Mouse (Mus musculus): Measurements from ENCODE around the gene Pgs1. TPM values are rescaled to one million over a fixed set of nuclear protein-coding genes. Genes with fewer than 3 reads are reported as not detected.

The Pgs1 gene
- polyA plus RNA-seq, 1 experiment = 35.6 TPM

GRCm38 (mm10) chr11:117998356-117998755 lies 12.3 kb downstream of the Pgs1 start:
- Histone ChIP-seq H3K36me3 (ENCODE audit: control insufficient read depth, insufficient read depth, low read length) (peaks cover 26% of the 10 kb centered on the region), H3K4me3 (ENCODE audit: extremely low read depth, insufficient read depth, insufficient read length) (no peak overlapping the region), H3K4me1 (ENCODE audit: control insufficient read depth, insufficient read depth, insufficient read length) (peaks cover 7% of the 10 kb centered on the region; the same call in 1 of the 2 replicates), H3K27ac (ENCODE audit: insufficient read depth, low read length) (no peak overlapping the region), H3K27me3 (ENCODE audit: control insufficient read depth, insufficient read depth, low read length) (no peaks in the 10 kb centered on the region)
- 94% methylated on average over 4 of the region's 4 CpGs for WGBS
- no peak for DNase-seq (ENCODE audit: low read depth in 1 of 2, low spot score in 2 of 2)
- no peak for TF ChIP-seq POLR2A (IDR thresholded peaks at IDR 0.05; ENCODE audit: low read depth, low read length)
- TF ChIP-seq CTCF (IDR thresholded peaks at IDR 0.05; ENCODE audit: extremely low read depth, insufficient read depth, insufficient read length, insufficient replicate concordance) = no peak

DNA sequence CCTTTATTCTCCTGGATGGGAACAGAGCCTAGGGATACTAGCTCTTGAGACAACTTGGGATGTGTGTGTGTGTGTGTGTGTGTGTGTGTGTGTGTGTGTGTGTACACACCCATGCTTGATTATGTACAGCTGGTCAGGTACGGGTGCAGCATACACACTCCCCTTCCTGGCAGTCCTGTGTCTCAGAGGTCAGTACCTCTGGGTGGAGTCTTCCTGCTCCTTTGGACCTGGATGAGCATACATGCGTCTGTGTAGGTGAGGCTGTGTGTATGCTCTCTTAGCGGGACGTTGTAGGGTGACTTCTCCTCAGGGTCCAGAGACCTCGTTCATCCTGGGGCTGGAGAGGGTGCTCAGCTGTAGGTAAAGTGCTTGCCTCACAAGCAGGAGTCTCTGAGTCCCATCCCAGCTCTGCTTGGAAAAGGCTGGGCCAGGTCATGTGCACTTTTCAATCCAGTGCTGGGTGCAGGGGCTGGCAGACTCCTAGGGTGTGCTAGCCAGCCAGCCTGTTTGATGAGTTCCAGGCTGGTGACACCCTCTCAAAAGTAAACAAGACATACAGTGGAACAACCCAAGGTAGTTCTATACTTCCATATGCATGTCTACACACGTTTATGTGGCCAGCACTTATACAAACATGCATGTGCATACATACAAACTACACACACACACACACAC lies 13.3 kb downstream of the Pgs1 start:
- H3K4me3 ChIP-seq (ENCODE audit: extremely low read depth, insufficient read depth, insufficient read length) = no peak overlapping the region
- no peak overlapping the region for H3K27ac ChIP-seq (ENCODE audit: insufficient read depth, low read length)
- TF ChIP-seq CTCF (IDR thresholded peaks at IDR 0.05; ENCODE audit: extremely low read depth, insufficient read depth, insufficient read length, insufficient replicate concordance) (no peak), POLR2A (IDR thresholded peaks at IDR 0.05; ENCODE audit: low read depth, low read length) (no peak)
- H3K4me1 ChIP-seq (ENCODE audit: control insufficient read depth, insufficient read depth, insufficient read length) = peaks cover 4% of the 10 kb centered on the region; the same call in 1 of the 2 replicates
- H3K27me3 ChIP-seq (ENCODE audit: control insufficient read depth, insufficient read depth, low read length) = no peaks in the 10 kb centered on the region
- H3K36me3 ChIP-seq (ENCODE audit: control insufficient read depth, insufficient read depth, low read length) = peaks cover 35% of the 10 kb centered on the region
- 95% methylated on average over 6 of the region's 6 CpGs for WGBS
- no peak for DNase-seq (ENCODE audit: low read depth in 1 of 2, low spot score in 2 of 2)

DNA sequence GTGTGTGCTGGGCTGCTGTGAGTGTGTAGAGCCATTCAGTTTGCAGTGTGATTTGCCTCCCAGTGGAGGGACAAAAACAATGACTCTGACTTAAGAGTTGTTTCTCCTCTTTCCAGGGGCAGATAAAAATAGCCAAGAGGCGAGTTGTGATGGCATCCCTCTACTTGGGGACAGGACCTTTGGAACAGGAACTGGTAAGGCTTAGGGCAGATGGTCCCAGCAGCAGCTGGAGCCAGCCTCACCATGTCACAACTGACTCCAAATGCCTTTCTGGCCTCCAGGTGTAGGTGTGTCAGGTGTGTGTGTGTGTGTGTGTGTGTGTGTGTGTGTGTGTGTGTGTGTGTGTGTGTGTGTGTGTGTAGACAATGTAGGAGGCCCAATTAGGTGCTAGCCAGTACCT lies 14.0 kb downstream of the Pgs1 start:
- H3K27ac ChIP-seq (ENCODE audit: insufficient read depth, low read length) = no peak overlapping the region
- peaks cover 4% of the 10 kb centered on the region; the same call in 1 of the 2 replicates for H3K4me1 ChIP-seq (ENCODE audit: control insufficient read depth, insufficient read depth, insufficient read length)
- DNase-seq (ENCODE audit: low read depth in 1 of 2, low spot score in 2 of 2) = no peak
- peaks cover 38% of the 10 kb centered on the region for H3K36me3 ChIP-seq (ENCODE audit: control insufficient read depth, insufficient read depth, low read length)
- WGBS = 71% methylated on average over 1 of the region's 1 CpGs
- no peak overlapping the region for H3K4me3 ChIP-seq (ENCODE audit: extremely low read depth, insufficient read depth, insufficient read length)
- TF ChIP-seq POLR2A (IDR thresholded peaks at IDR 0.05; ENCODE audit: low read depth, low read length) (no peak), CTCF (IDR thresholded peaks at IDR 0.05; ENCODE audit: extremely low read depth, insufficient read depth, insufficient read length, insufficient replicate concordance) (no peak)
- no peaks in the 10 kb centered on the region for H3K27me3 ChIP-seq (ENCODE audit: control insufficient read depth, insufficient read depth, low read length)

- Histone ChIP-seq H3K4me3 (ENCODE audit: extremely low read depth, insufficient read depth, insufficient read length) (no peak overlapping the region), H3K36me3 (ENCODE audit: control insufficient read depth, insufficient read depth, low read length) (peaks cover 45% of the 10 kb centered on the region)
- no peak for DNase-seq (ENCODE audit: low read depth in 1 of 2, low spot score in 2 of 2)
Observed at GRCm38 (mm10) chr11:118000565-118001215, 14.6 kb downstream of the Pgs1 start.

DNA sequence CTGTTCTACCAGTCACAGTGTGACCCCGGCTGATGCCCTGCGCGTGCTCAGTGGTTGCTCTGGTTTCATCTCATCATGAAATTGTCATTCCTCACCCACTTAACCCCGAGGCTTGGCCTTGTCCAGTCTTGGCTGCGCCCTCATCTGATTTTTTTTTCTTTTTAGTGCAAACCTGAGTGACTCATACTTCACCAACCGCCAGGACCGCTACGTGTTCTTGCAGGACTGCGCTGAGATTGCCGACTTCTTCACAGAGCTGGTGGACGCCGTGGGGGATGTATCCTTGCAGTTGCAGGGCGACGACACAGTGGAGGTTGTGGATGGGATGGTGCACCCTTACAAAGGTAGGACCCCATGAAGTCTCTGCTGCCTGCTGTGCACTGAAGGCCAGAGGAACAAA lies 17.1 kb downstream of the Pgs1 start:
- TF ChIP-seq POLR2A (IDR thresholded peaks at IDR 0.05; ENCODE audit: low read depth, low read length) (no peak), CTCF (IDR thresholded peaks at IDR 0.05; ENCODE audit: extremely low read depth, insufficient read depth, insufficient read length, insufficient replicate concordance) (no peak)
- peaks cover 54% of the 10 kb centered on the region for H3K36me3 ChIP-seq (ENCODE audit: control insufficient read depth, insufficient read depth, low read length)
- H3K4me1 ChIP-seq (ENCODE audit: control insufficient read depth, insufficient read depth, insufficient read length) = no peaks in the 10 kb centered on the region
- no peak overlapping the region for H3K4me3 ChIP-seq (ENCODE audit: extremely low read depth, insufficient read depth, insufficient read length)
- WGBS = 95% methylated on average over 14 of the region's 14 CpGs
- no peak for DNase-seq (ENCODE audit: low read depth in 1 of 2, low spot score in 2 of 2)
- no peaks in the 10 kb centered on the region for H3K27me3 ChIP-seq (ENCODE audit: control insufficient read depth, insufficient read depth, low read length)
- H3K27ac ChIP-seq (ENCODE audit: insufficient read depth, low read length) = 0 out of 2 replicates have a peak overlapping the region, but pooled peaks have one; percentile 10

More at GRCm38 (mm10) chr11:118000565-118001215, 14.6 kb downstream of the Pgs1 start:
- no peak for TF ChIP-seq POLR2A (IDR thresholded peaks at IDR 0.05; ENCODE audit: low read depth, low read length)
- TF ChIP-seq CTCF (IDR thresholded peaks at IDR 0.05; ENCODE audit: extremely low read depth, insufficient read depth, insufficient read length, insufficient replicate concordance) = no peak
- peak overlapping the region; percentile 58; the same call in 1 of the 2 replicates for H3K27ac ChIP-seq (ENCODE audit: insufficient read depth, low read length)
- 86% methylated on average over 7 of the region's 7 CpGs for WGBS
- H3K27me3 ChIP-seq (ENCODE audit: control insufficient read depth, insufficient read depth, low read length) = no peaks in the 10 kb centered on the region
- no peaks in the 10 kb centered on the region; the same call in 1 of the 2 replicates for H3K4me1 ChIP-seq (ENCODE audit: control insufficient read depth, insufficient read depth, insufficient read length)

DNA sequence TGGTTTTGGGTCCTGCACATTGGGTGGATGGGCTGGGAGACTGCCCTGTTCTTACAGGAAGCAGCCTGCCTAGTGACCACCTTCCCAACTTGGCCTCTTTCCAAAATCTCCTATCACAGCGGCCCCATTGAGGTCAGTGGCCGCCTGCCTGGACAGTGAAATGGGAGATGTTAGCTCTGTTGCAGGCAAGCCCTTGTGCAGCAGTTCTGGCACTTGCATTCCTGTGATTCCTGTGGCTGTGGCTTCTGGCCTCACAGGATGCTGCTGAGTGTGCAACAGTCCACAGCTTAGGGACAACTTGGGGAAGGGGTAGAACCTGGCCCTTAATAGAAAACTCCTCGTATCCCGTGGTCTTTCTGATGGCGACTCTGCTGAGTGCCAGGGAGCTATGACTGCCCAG lies 17.6 kb downstream of the Pgs1 start:
- no peak for DNase-seq (ENCODE audit: low read depth in 1 of 2, low spot score in 2 of 2)
- Histone ChIP-seq H3K4me3 (ENCODE audit: extremely low read depth, insufficient read depth, insufficient read length) (no peak overlapping the region), H3K27ac (ENCODE audit: insufficient read depth, low read length) (0 out of 2 replicates have a peak overlapping the region, but pooled peaks have one; percentile 16), H3K4me1 (ENCODE audit: control insufficient read depth, insufficient read depth, insufficient read length) (no peaks in the 10 kb centered on the region), H3K27me3 (ENCODE audit: control insufficient read depth, insufficient read depth, low read length) (no peaks in the 10 kb centered on the region), H3K36me3 (ENCODE audit: control insufficient read depth, insufficient read depth, low read length) (peaks cover 54% of the 10 kb centered on the region)
- TF ChIP-seq CTCF (IDR thresholded peaks at IDR 0.05; ENCODE audit: extremely low read depth, insufficient read depth, insufficient read length, insufficient replicate concordance) (no peak), POLR2A (IDR thresholded peaks at IDR 0.05; ENCODE audit: low read depth, low read length) (no peak)
- WGBS = 88% methylated on average over 5 of the region's 5 CpGs

Data from spleen, adult 2 months (tissue).